Mouse (Mus musculus) frontal cortex, postnatal 36 days (tissue): Measurements from ENCODE around the gene Pcsk2.

Experiments used
- DNase-seq, 2 experiments: peaks; one replicate each; pipeline ENCODE4 v3.0.0; 2022; ENCODE audit warnings: low spot score in 2 of 2

Pcsk2 gene

DNA sequence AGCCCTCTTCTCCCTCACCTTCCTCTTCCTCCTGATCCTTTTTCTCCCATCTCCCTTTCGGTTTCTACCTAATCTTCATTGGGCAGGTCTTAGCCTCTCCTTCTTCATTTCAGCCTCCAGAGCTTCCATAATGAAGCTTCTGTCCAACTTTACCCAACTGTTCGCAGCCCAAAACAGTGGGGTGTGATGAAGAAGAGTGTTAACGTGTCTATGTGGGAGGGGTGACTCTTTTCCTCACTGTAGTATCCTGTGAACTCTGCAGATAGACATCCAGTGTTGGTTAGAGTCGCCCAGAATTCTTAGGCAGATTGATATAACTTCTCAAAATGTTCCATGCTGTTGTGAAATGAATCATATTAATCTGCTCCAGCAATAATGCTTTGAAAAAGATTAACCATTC, 98.4 kb downstream of the Pcsk2 start:
- DNase-seq = no peak

DNA sequence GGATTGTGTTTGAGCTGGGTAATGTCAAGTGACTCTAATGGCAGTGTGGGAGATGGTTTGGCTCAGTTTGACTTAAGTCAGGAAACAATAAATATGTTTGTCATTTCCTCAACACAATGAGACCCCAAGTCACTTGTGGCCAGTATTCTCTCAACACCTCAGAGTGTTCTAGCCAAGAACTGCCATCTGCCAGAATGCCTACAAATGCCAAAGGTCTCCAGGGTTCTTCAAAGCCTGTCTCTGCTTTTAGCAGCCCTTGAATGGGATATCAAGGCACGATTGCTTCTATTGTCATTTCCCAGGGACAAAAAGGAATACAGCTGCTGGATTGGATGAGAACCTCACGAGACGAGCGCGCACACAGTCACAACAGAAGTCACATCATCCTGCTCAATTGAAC, 100.0 kb downstream of the Pcsk2 start:
- no peak for DNase-seq

DNA sequence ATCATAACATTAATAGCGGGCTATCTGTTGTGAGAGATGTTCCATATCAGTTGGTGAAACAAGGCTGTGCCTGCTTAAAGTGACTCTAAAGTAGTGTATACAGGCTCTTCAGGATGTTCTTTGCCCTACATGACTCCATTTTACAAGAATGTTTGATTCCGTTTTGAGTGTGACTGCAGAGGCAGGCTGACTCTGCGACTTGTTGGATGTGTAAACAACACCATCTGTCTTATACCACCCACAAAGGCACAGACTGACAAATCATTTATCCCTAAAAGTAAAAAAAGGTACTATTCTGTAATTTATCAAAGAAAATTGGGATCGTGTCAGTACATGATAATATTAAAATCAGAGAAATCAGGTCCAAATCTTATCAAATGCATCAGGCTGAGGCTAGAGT, 108.7 kb downstream of the Pcsk2 start:
- DNase-seq = peak in 1 of 2 experiments; percentile 51

DNA sequence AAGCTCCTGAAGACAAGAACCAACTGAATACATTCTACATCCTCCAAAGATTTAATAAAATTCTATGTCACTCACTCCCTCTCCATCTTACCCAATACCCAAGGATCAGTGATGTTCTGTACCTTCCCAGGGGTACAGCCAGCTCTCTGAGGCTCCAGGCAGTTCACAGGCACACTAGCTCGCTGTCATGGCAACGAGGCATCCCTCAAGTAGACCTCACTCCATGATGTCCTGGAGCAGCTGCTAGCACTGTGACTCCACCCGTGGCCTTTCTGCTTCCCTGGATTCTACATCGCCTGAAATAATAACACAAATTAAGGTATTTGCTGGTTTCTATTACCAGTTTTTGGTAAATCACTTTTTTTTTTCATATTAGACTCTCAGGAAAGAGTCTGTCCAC, 111.0 kb downstream of the Pcsk2 start:
- no peak for DNase-seq

DNA sequence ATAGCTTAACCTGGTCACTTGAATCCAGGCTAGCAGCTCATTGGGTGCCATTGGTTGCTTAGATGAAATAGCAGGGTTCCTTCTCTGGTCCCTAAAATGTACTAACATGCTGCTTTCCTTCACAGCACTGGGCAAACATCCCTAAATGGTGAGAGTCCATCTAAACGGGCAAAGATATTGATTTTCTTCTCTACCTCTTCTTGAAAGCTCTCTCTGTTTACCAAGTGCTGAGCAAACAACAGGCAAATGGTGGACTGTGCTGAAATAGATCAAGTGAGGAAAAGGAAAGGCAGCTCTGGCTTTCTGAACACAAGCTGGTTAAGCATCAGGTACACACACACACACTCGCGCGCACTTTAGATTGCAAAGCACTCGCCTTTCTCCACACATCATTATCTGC, 120.8 kb downstream of the Pcsk2 start:
- DNase-seq = no peak

DNA sequence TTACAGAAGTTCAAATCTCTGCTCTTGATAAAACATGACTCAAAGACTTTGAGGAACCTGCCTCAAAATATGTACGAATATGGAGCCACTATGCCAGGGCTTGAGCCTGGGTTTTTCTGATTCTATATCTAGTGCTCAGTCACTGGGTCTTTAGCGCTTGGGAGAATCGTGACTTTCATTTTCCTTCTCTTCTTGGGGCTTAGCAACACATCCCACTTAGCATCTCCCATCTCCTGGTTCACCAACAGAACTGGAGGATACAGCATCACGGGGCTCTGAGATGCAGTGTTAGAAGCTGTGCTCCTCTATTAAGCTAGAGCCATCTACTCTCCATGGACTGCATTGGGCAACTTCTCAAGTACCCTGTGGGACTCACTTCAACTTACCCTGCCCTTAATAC, 131.9 kb downstream of the Pcsk2 start:
- DNase-seq = peak in 1 of 2 experiments; percentile 49

DNA sequence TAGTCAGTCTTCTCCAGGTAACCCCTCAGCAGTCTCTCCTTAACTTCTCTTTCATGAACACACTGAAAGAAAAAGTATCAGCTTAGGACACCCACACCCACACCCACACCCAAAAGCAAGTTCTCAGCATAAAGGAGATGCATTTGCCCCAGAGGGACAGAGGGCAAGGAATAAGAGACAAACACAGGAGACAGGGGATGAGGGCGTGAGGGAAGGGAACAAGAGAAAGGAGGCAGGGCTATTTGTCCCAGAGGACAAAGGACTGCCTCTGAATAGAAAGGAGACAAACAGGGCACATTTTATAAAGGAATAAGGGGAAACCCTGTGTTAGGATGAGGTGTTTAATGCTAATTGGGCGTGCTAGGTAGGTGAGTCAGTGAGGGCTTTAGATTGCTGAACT, 133.6 kb downstream of the Pcsk2 start:
- no peak for DNase-seq

DNA sequence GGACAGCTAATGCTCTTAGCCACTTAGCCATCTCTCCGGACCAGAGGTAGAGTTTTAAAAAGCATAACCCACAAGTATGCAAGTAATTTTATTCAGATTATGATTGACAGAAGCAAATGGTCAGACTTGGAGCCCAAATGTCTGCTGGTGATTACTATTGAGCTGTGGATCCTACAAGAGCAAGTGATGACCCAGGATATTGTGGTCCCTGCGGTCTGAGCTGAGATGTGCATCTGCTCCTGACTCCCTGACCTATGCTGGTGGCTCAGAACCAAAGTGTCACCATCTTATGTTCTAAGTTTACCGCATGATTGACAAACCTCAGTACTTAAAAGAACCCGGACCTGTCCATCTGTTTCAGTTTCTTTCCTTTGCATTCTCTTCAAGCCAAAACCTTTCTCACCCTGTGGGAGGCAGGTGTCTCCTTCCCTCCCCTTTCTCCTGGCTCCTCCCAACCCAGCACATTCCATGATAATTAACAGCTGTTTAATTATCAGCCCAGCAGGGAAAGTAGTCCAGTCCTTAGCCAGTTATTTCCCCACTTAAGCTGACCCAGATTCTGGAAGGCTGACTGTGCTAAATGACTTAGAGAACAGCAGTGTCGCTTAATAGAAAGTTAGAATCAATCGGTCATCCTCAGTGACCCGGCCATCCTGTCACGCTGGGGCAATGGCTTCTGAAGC, 136.1 kb downstream of the Pcsk2 start:
- DNase-seq = no peak

DNA sequence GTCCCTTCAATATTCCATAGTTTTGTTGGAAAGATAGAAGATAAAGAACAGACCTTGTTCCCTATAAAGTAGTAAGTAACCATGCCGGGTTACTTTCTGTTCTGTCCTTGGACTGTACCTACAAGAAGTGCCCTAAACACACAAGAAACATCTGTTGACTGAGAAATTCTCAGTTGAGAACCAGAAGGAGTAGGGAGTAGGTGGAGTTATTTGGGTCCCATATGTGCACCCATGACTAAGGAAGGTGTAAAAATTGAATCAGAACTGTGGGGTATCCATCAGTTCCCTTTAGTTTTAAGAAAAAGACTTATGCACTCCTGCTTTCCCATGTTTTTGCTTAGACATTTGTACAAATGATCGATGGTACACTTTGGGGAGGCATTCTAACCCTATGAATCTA, 137.6 kb downstream of the Pcsk2 start:
- DNase-seq = peak in 1 of 2 experiments; percentile 65

DNA sequence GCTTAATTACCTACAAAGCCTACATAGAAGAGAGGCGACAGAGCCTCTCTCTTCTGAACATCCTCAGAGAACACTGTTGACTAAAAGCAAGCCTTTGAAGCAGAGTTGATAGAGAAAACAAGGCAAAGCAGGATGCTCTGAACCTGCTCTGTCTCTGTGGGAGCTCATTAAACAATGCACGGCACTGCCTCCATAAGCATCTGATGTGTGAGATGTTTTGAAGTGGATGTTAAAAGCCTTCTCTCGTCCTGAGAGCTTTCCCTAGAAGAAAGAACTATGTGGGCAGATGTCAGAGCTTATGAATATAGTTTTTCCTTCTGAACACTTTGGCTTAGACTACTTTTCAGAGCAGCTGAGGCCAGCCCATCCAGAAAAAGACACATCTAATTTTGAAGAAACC, 145.3 kb downstream of the Pcsk2 start:
- DNase-seq = no peak

DNA sequence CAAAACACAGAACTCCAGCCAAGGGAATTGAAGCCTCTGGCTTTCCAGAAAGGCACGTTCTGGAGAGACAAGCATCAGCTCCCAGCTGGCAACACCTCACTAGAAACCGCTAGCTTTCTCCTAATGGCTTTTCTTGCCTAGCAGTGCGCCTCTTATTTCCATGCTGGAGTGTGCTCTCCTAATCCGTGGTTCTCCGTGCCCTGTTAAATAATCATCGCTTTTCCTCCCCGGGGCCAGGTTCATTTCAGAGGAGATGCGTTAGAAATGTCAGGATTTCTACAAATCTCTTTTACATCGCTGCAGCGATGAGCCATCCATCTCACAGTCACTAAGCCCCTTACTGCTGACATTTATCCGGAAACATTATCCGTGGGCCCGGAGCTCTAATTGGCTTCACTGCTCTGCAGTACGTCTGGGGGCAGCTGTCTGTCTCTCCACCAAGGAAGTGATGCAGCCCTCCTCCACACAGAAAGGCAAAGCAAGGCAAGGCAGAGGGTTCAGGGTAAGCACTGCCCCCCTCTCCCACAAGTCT, 150.1 kb downstream of the Pcsk2 start:
- peak in 1 of 2 experiments; percentile 47 for DNase-seq

DNA sequence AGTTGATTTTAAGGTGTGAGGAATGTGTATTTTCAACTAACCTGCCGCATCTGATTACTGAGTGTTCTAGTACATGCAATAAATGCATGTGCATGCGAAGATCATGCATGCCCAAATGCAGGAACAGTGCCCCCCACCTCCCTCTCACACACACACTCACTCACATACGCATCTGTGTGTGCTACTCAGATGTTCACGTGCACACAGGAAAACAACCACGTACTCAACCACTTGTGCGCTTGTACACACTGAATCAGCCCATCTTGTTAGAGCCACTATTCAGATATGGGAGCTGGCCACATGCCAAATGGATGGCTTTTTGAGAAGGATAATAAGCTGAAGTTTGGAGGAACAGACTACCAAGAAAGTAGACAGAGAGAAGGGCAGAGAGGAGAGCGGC, 150.7 kb downstream of the Pcsk2 start:
- no peak for DNase-seq

DNA sequence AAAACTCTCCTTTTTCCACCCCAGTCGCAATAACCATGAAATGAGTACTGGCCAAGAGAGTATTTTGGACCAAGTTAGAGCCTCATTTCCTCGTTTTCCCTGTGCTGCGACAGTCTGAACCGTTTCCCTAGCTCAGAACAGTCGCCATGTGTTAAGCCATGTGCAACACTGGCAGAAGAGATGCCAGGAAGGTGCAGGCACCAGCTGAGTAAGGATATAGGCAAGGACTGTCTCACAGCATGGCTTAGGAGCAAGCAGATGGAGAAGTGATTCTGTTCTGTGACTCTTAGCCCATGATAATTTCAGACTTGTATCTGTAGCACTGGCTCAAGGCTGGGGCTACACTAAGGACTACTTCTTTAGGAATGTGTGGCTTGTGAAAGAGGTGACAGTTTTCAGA, 155.2 kb downstream of the Pcsk2 start:
- peak in 1 of 2 experiments; percentile 53 for DNase-seq

DNA sequence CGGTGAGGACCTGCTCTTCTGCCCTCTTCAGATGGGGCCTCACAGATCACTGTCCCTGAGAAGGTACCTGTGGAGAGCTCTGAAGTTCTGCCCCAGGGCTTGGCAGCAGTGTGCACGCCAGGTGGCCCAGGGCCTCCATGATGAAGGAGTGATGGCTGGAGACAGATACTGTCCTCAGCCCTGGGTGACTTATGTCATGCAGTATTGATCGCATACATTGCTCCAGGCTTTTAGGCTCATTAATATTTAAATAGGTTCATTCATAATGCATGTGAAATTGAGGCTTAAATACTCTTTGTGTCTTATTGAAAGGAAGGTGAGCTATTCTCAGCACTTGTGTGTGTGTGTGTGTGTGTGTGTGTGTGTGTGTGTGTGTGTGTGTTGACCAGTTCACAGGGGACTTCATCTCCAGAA, 157.0 kb downstream of the Pcsk2 start:
- DNase-seq = no peak

DNA sequence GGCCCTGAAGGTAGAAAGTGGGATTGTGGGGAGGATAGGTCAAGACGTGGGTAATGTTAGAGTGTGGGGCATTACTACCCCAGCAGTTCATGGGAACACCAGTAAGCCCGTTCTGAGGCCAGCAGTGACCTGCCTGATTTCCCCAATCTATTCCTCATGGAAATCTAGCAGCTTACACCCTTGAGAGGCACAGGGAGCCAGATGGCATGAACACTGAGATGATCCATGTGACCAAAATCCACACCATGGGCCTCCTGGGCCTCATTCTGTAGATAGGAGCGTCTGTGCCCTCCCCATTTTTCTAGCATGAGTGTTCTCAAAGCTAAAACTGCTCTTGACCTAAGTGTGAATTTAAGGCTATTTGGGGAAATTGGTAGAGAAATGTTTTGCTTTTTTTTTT, 162.2 kb downstream of the Pcsk2 start:
- DNase-seq = no peak

DNA sequence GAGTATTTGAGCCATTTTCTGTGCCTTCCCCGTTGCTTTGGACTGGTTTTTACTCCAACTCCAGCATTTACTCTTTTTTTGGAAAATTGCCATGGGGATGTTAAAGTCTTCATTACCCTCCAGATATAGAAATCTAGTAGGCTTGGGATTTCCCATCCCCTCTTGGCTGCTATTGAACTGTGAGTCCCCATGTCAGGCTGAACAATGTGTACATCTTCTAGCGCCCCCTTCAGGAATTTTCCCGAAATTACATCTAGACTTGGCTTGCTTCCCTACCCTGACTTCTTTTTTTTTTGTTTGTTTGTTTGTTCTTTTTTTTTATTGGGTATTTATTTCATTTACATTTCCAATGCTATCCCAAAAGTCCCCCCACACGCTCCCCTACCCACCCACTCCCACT, 163.3 kb downstream of the Pcsk2 start:
- DNase-seq = no peak

DNA sequence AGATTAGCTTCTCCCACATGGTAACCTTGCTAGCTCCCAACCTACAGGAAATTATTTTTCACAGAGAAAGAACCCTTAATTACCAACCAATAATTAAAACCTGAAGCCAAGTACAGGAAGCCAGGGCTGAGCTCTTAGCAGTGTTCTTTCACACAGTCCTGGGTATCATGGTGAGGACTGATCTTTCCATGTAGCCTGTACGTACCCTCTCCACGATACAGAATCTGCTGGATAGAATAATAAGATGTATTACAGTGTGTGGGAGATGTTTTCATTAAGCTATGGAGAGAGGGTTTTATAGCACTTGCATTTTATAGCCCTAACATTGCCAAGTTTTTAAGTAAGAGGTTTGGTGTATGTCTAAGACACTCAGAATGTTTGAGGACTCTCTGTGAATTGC, 164.0 kb downstream of the Pcsk2 start:
- no peak for DNase-seq

DNA sequence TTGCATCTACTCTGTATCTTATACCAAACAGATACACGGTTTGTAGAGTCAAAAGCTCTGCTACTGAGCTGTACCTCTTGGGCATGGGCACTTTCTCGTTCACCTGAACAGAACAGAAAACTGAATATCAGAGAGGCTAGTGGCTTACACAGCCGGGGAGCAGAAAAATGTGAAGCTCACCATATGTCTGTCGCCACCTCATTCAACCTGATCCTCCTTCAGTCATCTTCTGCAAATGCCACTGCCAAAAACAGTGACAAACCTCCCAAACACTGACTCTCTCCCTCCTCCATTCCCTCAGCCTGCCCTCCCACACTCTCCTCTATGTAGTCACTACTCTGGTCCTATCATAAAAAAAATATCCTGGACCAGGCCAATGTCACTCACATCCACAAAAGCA, 165.9 kb downstream of the Pcsk2 start:
- DNase-seq = peak; percentile 39 to 58

DNA sequence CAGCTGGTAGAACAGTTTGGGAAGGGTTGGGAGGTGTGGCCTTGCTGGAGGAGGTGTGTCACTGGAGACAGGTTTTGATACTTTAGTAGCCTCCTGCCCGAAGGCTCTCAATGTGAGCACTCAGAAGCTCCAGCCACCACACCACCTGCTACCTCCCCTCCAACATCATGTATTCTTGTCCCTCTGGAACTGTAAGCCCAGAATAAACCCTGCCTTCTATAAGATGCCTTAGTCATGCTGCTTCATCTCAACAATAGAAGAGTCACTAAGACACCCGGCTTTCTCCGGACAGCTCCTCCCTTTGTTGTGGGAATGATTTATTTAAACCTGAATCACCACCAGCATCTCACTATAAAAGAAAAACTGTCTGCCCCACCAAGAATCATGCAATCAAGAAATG, 166.9 kb downstream of the Pcsk2 start:
- DNase-seq = no peak

DNA sequence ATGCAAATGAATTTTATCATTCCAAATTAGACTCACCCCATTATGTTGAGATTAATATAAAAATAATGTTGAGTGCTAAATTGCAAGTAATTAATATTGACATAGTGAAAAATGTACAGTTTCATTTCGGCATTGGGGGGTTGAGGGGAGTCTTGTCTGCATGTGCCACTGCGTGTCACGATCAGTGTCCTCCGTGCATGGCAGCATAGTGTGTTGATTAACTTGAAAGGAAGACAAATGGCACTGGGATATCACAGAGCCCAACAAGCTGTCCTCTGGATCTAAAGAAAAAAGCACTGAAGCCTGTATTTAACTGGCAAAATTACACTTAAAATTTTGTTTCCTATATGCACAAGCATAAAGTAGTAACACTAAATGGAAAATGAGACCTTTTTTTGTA, 167.9 kb downstream of the Pcsk2 start:
- no peak for DNase-seq

DNA sequence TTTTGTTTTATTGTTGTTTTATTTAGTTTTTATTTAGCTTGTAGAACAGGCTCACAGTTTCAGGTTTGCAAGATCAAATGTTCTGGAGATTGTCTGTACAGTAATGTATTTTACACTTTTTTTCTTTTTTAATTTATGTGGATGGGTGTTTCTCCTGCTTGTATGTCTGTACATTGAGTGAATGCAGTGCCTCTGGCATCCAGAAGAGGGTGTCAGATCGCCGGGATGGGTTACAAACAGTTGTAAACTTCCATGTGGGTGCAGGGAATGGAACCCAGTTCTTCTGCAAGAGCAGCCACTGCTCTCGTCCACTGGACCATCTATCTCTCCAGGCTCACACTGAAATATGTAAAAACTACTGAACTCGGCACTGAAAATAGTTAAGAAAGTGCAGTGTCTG, 169.2 kb downstream of the Pcsk2 start:
- no peak for DNase-seq

DNA sequence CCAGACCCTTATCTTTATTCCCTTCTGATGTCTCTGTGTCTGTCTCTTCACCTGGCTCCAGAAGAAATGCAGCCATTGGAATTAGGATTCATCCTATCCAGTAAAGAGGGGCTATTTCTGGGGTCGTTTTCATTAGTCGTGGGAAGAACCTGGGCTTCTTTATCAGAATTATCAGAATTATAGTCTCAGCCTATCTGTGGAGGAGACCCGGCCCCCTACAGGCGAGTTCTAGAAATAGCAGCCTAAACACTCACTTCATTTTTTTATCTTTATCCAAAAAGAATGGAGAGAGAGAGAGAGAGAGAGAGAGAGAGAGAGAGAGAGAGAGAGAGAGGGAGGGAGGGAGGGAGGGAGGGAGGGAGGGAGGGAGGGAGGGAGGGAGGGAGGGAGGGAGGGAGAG, 177.3 kb downstream of the Pcsk2 start:
- DNase-seq = no peak

DNA sequence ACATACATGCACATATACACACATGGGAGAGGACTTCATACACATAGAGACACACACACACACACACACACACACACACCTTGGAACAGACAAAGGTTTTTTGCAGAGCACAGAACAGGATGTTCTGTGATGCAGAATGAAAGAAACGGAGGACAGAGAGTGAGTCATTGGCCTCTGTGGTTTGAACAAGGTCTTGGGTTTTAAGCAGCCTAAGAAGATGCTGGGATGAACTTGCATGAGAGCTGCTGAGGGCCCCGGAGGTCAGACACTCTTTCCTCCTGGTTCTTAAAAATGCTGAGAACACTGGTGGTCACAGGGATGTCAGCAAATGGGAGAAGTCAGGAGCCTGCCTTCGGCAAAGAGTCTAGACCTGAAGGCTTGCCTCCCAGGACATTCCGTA, 178.1 kb downstream of the Pcsk2 start:
- DNase-seq = no peak

DNA sequence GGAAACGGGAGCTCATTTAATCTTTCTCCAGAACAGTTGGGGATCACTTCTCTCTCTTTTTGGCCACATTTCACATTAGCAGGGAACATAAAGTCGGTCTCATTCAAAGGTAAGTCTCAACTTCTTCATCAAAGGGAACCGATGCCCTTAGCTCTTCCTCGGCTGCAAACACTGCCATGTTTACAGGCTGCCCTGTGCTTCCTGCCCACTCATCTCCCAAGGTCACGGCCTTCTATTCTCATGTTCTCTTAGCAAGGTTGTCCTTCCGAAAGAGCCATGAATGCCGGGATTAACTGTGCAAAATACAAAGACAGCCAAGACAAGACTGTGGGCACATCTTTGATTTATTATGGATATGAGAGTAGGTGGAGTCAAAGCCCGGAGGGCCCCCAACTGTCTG, 178.8 kb downstream of the Pcsk2 start:
- no peak for DNase-seq
